ENCODE assay signal across 8 mouse cellular contexts in the genomic region with DNA sequence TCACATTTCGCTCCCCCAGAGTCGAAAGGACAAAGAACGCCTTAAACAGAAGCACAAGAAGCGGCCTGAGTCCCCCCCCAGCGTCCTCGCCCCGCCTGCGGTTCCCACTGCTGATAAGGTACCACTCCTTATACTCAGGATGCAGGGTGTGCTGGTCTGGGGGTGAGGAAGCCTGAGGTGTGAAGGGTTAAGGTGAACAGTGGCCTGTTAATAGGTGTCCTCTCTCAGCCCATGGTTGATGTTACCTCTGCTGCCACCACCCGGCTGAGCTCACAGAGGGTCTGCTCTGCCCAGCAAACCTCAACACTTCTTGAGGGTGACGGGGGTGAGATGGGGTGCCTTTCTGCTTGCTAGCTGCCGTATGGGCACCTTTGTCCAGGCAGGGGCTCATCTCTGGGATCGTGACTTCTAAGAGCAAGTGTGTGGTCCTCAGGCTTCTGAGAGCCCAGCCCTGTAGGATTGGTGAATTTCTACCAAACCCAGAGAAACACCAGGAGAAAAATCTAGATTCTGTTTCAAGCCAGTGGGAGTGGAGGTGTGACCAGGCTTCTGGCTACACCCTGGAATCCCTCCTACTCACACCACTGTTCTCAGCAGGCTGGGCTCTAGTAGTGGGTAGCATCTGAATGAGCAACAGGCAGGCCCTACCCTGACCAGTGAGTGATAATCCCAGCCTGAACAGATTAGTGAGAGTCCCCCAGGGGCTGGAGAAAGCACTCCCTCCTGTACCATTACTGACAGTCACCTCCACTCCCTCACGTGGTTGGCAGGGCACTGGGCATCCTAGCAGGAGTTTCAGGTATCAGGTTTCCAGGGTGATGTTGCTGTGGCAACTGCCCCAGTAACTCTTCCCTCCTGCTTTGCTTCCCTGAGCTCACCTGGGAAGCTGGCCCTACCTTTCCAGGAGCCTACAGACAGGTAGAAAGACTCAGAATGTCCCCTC. TPM values are rescaled to one million over a fixed set of nuclear protein-coding genes. Genes with fewer than 3 reads are reported as not detected.
DNase-seq lines count a peak whose midpoint lies in the region; ATAC-seq and TF ChIP-seq lines count a peak whose summit lies in the region.

No protein-coding gene starts in this region.

- no peak; the same call in 1 of the 2 replicates for ATAC-seq in liver, embryonic 11.5 days (replicated peaks; ENCODE audit: low FRiP score)
- ATAC-seq in liver, postnatal 0 days, result no peak
- ATAC-seq in heart, postnatal 0 days (ENCODE audit: insufficient read depth, low read depth), result peak; percentile 82

- H3K9me3 ChIP-seq in liver, embryonic 11.5 days (ENCODE audit: control insufficient read depth, low read length), result no peaks in the 10 kb centered on the region
- H3K9me3 ChIP-seq in liver, postnatal 0 days (ENCODE audit: low read length), result no peaks in the 10 kb centered on the region
- H3K9me3 ChIP-seq in heart, postnatal 0 days (replicated peaks; ENCODE audit: control insufficient read depth, low read length), result no peaks in the 10 kb centered on the region

- DNase-seq in gastrocnemius, adult 2 months, result peak; percentile 67
- DNase-seq in gastrocnemius, postnatal 14 days, result no peak
- DNase-seq in liver, embryonic 11.5 days (ENCODE audit: low spot score), result no peak
- no peak for DNase-seq in liver, postnatal 0 days
- DNase-seq in heart, postnatal 0 days (ENCODE audit: low spot score), result peak; percentile 52
- no peak for DNase-seq in adrenal gland, adult 8-10 months
- DNase-seq in T-cell, adult 2 months (ENCODE audit: low spot score), result no peak

- H3K9ac ChIP-seq in liver, embryonic 11.5 days (ENCODE audit: low read depth, low read length), result no peak overlapping the region
- no peak overlapping the region for H3K9ac ChIP-seq in liver, postnatal 0 days (replicated peaks)
- H3K9ac ChIP-seq in heart, postnatal 0 days (replicated peaks; ENCODE audit: low read depth, low read length), result peak overlapping the region; percentile 45

- peaks cover 16% of the 10 kb centered on the region for H3K36me3 ChIP-seq in liver, embryonic 11.5 days (ENCODE audit: control insufficient read depth, insufficient read depth, low read length)
- H3K36me3 ChIP-seq in liver, postnatal 0 days (replicated peaks; ENCODE audit: insufficient read depth, low read length), result peaks cover 16% of the 10 kb centered on the region
- H3K36me3 ChIP-seq in heart, postnatal 0 days (replicated peaks; ENCODE audit: control insufficient read depth, insufficient read depth, low read length), result peaks cover 84% of the 10 kb centered on the region

- H3K4me1 ChIP-seq in liver, embryonic 11.5 days (replicated peaks; ENCODE audit: control insufficient read depth, insufficient read depth, low read length), result peaks cover 16% of the 10 kb centered on the region
- H3K4me1 ChIP-seq in liver, postnatal 0 days (ENCODE audit: insufficient read depth), result no peaks in the 10 kb centered on the region
- H3K4me1 ChIP-seq in cortical plate, adult 2 months (ENCODE audit: control insufficient read depth, insufficient read depth, low read length), result peaks cover 19% of the 10 kb centered on the region
- peaks cover 16% of the 10 kb centered on the region for H3K4me1 ChIP-seq in heart, postnatal 0 days (ENCODE audit: control insufficient read depth, insufficient read depth)

- no peak for TF ChIP-seq POLR2A in cortical plate, adult 2 months (IDR thresholded peaks at IDR 0.05; ENCODE audit: extremely low read depth, insufficient read depth, low read length)

- TF ChIP-seq CTCF in gastrocnemius, adult 2 months (IDR thresholded peaks at IDR 0.05), result peak; percentile 16
- no peak for TF ChIP-seq CTCF in liver, postnatal 0 days (IDR thresholded peaks at IDR 0.05; ENCODE audit: low read depth)
- TF ChIP-seq CTCF in cortical plate, adult 2 months (IDR thresholded peaks at IDR 0.05; ENCODE audit: extremely low read depth, insufficient read depth, low read length), result 0 out of 2 replicates have a peak, but pooled peaks have one; percentile 4
- TF ChIP-seq CTCF in heart, postnatal 0 days (IDR thresholded peaks at IDR 0.05; ENCODE audit: low read depth), result peak; percentile 50

- peaks cover under 1% of the 10 kb centered on the region for H3K27me3 ChIP-seq in liver, embryonic 11.5 days (replicated peaks; ENCODE audit: control insufficient read depth, insufficient read depth, low read length)
- H3K27me3 ChIP-seq in liver, postnatal 0 days (ENCODE audit: insufficient read depth, low read length), result no peaks in the 10 kb centered on the region
- H3K27me3 ChIP-seq in heart, postnatal 0 days (ENCODE audit: control insufficient read depth, insufficient read depth, low read length), result no peaks in the 10 kb centered on the region

- peak overlapping the region; percentile 51 for H3K4me3 ChIP-seq in gastrocnemius, adult 2 months
- H3K4me3 ChIP-seq in liver, embryonic 11.5 days (ENCODE audit: low read depth, low read length), result no peak overlapping the region
- H3K4me3 ChIP-seq in liver, postnatal 0 days (ENCODE audit: low read depth, low read length), result no peak overlapping the region
- H3K4me3 ChIP-seq in cortical plate, adult 2 months (ENCODE audit: insufficient read depth, low read length), result no peak overlapping the region
- 0 out of 2 replicates have a peak overlapping the region, but pooled peaks have one; percentile 14 for H3K4me3 ChIP-seq in heart, postnatal 0 days (ENCODE audit: low read depth, low read length)

- H3K27ac ChIP-seq in gastrocnemius, adult 2 months, result peak overlapping the region; percentile 84
- H3K27ac ChIP-seq in liver, embryonic 11.5 days (ENCODE audit: low read depth, low read length), result no peak overlapping the region
- H3K27ac ChIP-seq in liver, postnatal 0 days (ENCODE audit: low read depth), result no peak overlapping the region
- 0 out of 2 replicates have a peak overlapping the region, but pooled peaks have one; percentile 6 for H3K27ac ChIP-seq in cortical plate, adult 2 months (ENCODE audit: insufficient read depth, low read length)
- H3K27ac ChIP-seq in heart, postnatal 0 days (ENCODE audit: low read depth), result peak overlapping the region; percentile 91

- 43% methylated on average over 13 of the region's 13 CpGs for WGBS in liver, embryonic 11.5 days
- WGBS in liver, postnatal 0 days (ENCODE audit: insufficient replicate concordance), result 71% methylated on average over 13 of the region's 13 CpGs
- 23% methylated on average over 13 of the region's 13 CpGs for WGBS in heart, postnatal 0 days

- H3K4me2 ChIP-seq in liver, embryonic 11.5 days, result peak overlapping the region; percentile 33; the same call in 1 of the 2 replicates
- no peak overlapping the region for H3K4me2 ChIP-seq in liver, postnatal 0 days (ENCODE audit: low read depth, low read length)
- H3K4me2 ChIP-seq in heart, postnatal 0 days (ENCODE audit: low read depth, low read length), result peak overlapping the region; percentile 57

- no peak for TF ChIP-seq EP300 in liver, postnatal 0 days (IDR thresholded peaks at IDR 0.05; ENCODE audit: low read depth)
- no peak for TF ChIP-seq EP300 in heart, postnatal 0 days (IDR thresholded peaks at IDR 0.05; ENCODE audit: low read depth)

- intact Hi-C loops in gastrocnemius, adult 2 months (cut with DNase I), result no loop called here
- intact Hi-C loops in gastrocnemius, postnatal 14 days (cut with DNase I; ENCODE audit: low total_unique reads), result no loop called here

RNA-seq across cellular contexts. Expression of gene Mllt6, which starts 7.3 kb away (rescaled TPM):
- total RNA-seq in gastrocnemius, adult 2 months (2021), result 10 to 100 TPM; 41.9 to 54.7 TPM
- total RNA-seq in gastrocnemius, postnatal 14 days (2021), result 10 to 100 TPM; 26.2 to 27.4 TPM
- 0.97 and 1.0 TPM in 2 replicates for polyA plus RNA-seq in liver, embryonic 11.5 days (2014; fragmentation: Nextera tagmentation; extraction: Ambion mirVana)
- polyA plus RNA-seq in liver, postnatal 0 days (2015; fragmentation: Nextera tagmentation; extraction: Ambion mirVana), result 0.32 and 0.38 TPM in 2 replicates
- 78.5 and 83.4 TPM in 2 replicates for polyA plus RNA-seq in cortical plate, adult 2 months (2012; rRNA removed)
- total RNA-seq in heart, postnatal 0 days (2014; rRNA removed; ENCODE audit: low replicate concordance), result 45.2 and 46.1 TPM in 2 replicates
- polyA plus RNA-seq in heart, postnatal 0 days (2015; fragmentation: Nextera tagmentation; extraction: Ambion mirVana), result 1.6 and 1.7 TPM in 2 replicates
- total RNA-seq in adrenal gland, adult 8-10 months (2022), result 10 to 100 TPM; 53.1 to 99.4 (median 71.8) TPM

RNA-seq across cellular contexts. Expression of gene Cisd3, which starts 15.1 kb away (rescaled TPM):
- total RNA-seq in gastrocnemius, adult 2 months (2021), result 100 to 1,000 TPM in 1 of 2 experiments, 10 to 100 TPM in 1; 96.2 to 111 TPM
- 100 to 1,000 TPM; 105 to 116 TPM for total RNA-seq in gastrocnemius, postnatal 14 days (2021)
- polyA plus RNA-seq in liver, embryonic 11.5 days (2014; fragmentation: Nextera tagmentation; extraction: Ambion mirVana), result 18.0 and 21.9 TPM in 2 replicates
- polyA plus RNA-seq in liver, postnatal 0 days (2015; fragmentation: Nextera tagmentation; extraction: Ambion mirVana), result 54.6 and 63.7 TPM in 2 replicates
- 59.9 and 65.5 TPM in 2 replicates for polyA plus RNA-seq in cortical plate, adult 2 months (2012; rRNA removed)
- 46.1 and 50.8 TPM in 2 replicates for total RNA-seq in heart, postnatal 0 days (2014; rRNA removed; ENCODE audit: low replicate concordance)
- 125 and 135 TPM in 2 replicates for polyA plus RNA-seq in heart, postnatal 0 days (2015; fragmentation: Nextera tagmentation; extraction: Ambion mirVana)
- total RNA-seq in adrenal gland, adult 8-10 months (2022), result 100 to 1,000 TPM; 153 to 194 (median 169) TPM

RNA-seq across cellular contexts. Expression of gene Pcgf2, which starts 29.8 kb away (rescaled TPM):
- 1 to 10 TPM; 1.7 to 2.9 TPM for total RNA-seq in gastrocnemius, adult 2 months (2021)
- 1 to 10 TPM; 6.5 to 7.7 TPM for total RNA-seq in gastrocnemius, postnatal 14 days (2021)
- 10.3 and 13.2 TPM in 2 replicates for polyA plus RNA-seq in liver, embryonic 11.5 days (2014; fragmentation: Nextera tagmentation; extraction: Ambion mirVana)
- polyA plus RNA-seq in liver, postnatal 0 days (2015; fragmentation: Nextera tagmentation; extraction: Ambion mirVana), result 1.9 TPM in 2 replicates
- 64.1 and 72.2 TPM in 2 replicates for polyA plus RNA-seq in cortical plate, adult 2 months (2012; rRNA removed)
- total RNA-seq in heart, postnatal 0 days (2014; rRNA removed; ENCODE audit: low replicate concordance), result 1.1 and 3.6 TPM in 2 replicates
- 6.0 and 7.1 TPM in 2 replicates for polyA plus RNA-seq in heart, postnatal 0 days (2015; fragmentation: Nextera tagmentation; extraction: Ambion mirVana)
- total RNA-seq in adrenal gland, adult 8-10 months (2022), result 10 to 100 TPM; 22.2 to 48.5 (median 32.1) TPM

RNA-seq across cellular contexts. Expression of gene Psmb3, which starts 32.7 kb away (rescaled TPM):
- total RNA-seq in gastrocnemius, adult 2 months (2021), result 100 to 1,000 TPM; 141 to 159 TPM
- 100 to 1,000 TPM; 146 to 154 TPM for total RNA-seq in gastrocnemius, postnatal 14 days (2021)
- polyA plus RNA-seq in liver, embryonic 11.5 days (2014; fragmentation: Nextera tagmentation; extraction: Ambion mirVana), result 558 and 561 TPM in 2 replicates
- polyA plus RNA-seq in liver, postnatal 0 days (2015; fragmentation: Nextera tagmentation; extraction: Ambion mirVana), result 244 and 267 TPM in 2 replicates
- polyA plus RNA-seq in cortical plate, adult 2 months (2012; rRNA removed), result 249 and 256 TPM in 2 replicates
- total RNA-seq in heart, postnatal 0 days (2014; rRNA removed; ENCODE audit: low replicate concordance), result 486 and 592 TPM in 2 replicates
- 495 and 503 TPM in 2 replicates for polyA plus RNA-seq in heart, postnatal 0 days (2015; fragmentation: Nextera tagmentation; extraction: Ambion mirVana)
- total RNA-seq in adrenal gland, adult 8-10 months (2022), result 100 to 1,000 TPM; 197 to 238 (median 210) TPM

RNA-seq across cellular contexts. Expression of gene Epop, which starts 41.0 kb away (rescaled TPM):
- total RNA-seq in gastrocnemius, adult 2 months (2021), result 1 to 10 TPM in 1 of 2 experiments, under 1 TPM in 1; 0.98 to 1.5 TPM
- total RNA-seq in gastrocnemius, postnatal 14 days (2021), result 1 to 10 TPM in 1 of 2 experiments, under 1 TPM in 1; 0.60 to 1.3 TPM
- 4.1 and 4.8 TPM in 2 replicates for polyA plus RNA-seq in liver, embryonic 11.5 days (2014; fragmentation: Nextera tagmentation; extraction: Ambion mirVana)
- polyA plus RNA-seq in liver, postnatal 0 days (2015; fragmentation: Nextera tagmentation; extraction: Ambion mirVana), result 1.1 and 1.6 TPM in 2 replicates
- 89.5 and 95.2 TPM in 2 replicates for polyA plus RNA-seq in cortical plate, adult 2 months (2012; rRNA removed)
- total RNA-seq in heart, postnatal 0 days (2014; rRNA removed; ENCODE audit: low replicate concordance), result 3.6 and 6.0 TPM in 2 replicates
- polyA plus RNA-seq in heart, postnatal 0 days (2015; fragmentation: Nextera tagmentation; extraction: Ambion mirVana), result 0.15 and 0.32 TPM in 2 replicates
- total RNA-seq in adrenal gland, adult 8-10 months (2022), result 1 to 10 TPM; 2.1 to 5.4 (median 4.0) TPM

Comparison
In these comparisons a context has a peak if more than half of its experiments do, and no peak if none do; other contexts are left out.
1. DNase-seq: peak in gastrocnemius, adult 2 months (single experiment) and heart, postnatal 0 days (single experiment); none in gastrocnemius, postnatal 14 days (single experiment), liver, embryonic 11.5 days (single experiment), liver, postnatal 0 days (single experiment), adrenal gland, adult 8-10 months (single experiment) and T-cell, adult 2 months (single experiment).
2. H3K27ac ChIP-seq: peak in gastrocnemius, adult 2 months (single experiment), cortical plate, adult 2 months (single experiment) and heart, postnatal 0 days (single experiment); none in liver, embryonic 11.5 days (single experiment) and liver, postnatal 0 days (single experiment).
3. H3K4me3 ChIP-seq: peak in gastrocnemius, adult 2 months (single experiment) and heart, postnatal 0 days (single experiment); none in liver, embryonic 11.5 days (single experiment), liver, postnatal 0 days (single experiment) and cortical plate, adult 2 months (single experiment).